Mouse (Mus musculus) thymus, adult 2 months (tissue): Measurements from ENCODE around the gene Trim62.

Experiments
- CTCF ChIP-seq: fragments of 200-500 bp; IDR thresholded peaks from 2 replicates; pipeline ENCODE4 v1.5.1; 2012; ENCODE audit warnings: mild to moderate bottlenecking, control low read depth, low read length, moderate library complexity, borderline replicate concordance; ENCODE audit not compliant: control insufficient read depth, poor library complexity, insufficient read depth; ENCODE audit errors: extremely low read depth
- POLR2A ChIP-seq: fragments of 200-500 bp; IDR thresholded peaks from 2 replicates; pipeline ENCODE4 v1.6.1; 2012; ENCODE audit warnings: mild to moderate bottlenecking, low read length, control low read depth, moderate library complexity; ENCODE audit not compliant: control insufficient read depth, poor library complexity, insufficient read depth; ENCODE audit errors: extremely low read depth

DNA sequence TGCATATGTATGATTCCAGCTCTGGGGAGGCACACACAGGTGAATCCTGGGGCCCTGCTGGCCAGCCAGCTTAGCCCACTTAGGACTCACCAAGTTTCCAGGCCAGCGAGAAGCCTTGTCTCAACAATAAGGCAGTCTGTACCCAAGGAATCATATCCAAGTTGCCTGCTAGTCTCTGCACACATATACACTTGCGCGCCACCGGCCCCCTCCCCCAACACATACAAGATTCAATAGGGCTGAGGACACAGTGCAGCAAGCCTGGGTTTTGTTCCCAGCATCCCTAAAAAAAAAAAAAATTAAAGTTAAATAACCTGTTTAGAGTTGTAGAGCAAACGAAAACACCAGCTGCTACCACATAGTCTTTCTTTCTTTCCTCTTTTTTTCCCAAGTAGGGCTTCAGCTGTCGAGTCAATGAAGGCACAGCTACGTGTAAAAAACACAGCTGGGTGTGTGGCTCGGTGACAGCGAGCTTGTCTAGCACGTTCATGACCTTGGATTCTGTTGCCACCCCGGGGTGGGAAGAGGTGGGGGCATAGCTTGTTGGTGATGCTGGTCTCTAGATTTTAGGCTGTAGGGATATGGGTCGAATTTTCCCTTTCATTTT lies 37.9 kb upstream of the Trim62 start:
- TF ChIP-seq POLR2A (no peak), CTCF (no peak)
